Mouse (Mus musculus): ENCODE results near the gene Kiz.

The Kiz gene

GRCm38 (mm10) chr2:146871300-146872269 lies 15.9 kb downstream of the Kiz start:
- no peak for DNase-seq (ENCODE audit: low spot score)

- no peak for DNase-seq (ENCODE audit: low spot score)
Measured at GRCm38 (mm10) chr2:146872697-146873096, 17.0 kb downstream of the Kiz start.

- DNase-seq (ENCODE audit: low spot score) = no peak
Measured at GRCm38 (mm10) chr2:146873881-146874441, 18.3 kb downstream of the Kiz start.

- no peak for DNase-seq (ENCODE audit: low spot score)
Measured at GRCm38 (mm10) chr2:146877423-146878098, 21.9 kb downstream of the Kiz start.

GRCm38 (mm10) chr2:146881623-146882022 lies 26.0 kb downstream of the Kiz start:
- no peak for DNase-seq (ENCODE audit: low spot score)

- no peak for DNase-seq (ENCODE audit: low spot score)
Measured at GRCm38 (mm10) chr2:146884291-146884855, 28.7 kb downstream of the Kiz start.

GRCm38 (mm10) chr2:146888786-146889414 lies 33.2 kb downstream of the Kiz start:
- no peak for DNase-seq (ENCODE audit: low spot score)

- no peak for DNase-seq (ENCODE audit: low spot score)
Measured at GRCm38 (mm10) chr2:146898977-146899376, 43.3 kb downstream of the Kiz start.

GRCm38 (mm10) chr2:146916085-146916484 lies 60.4 kb downstream of the Kiz start:
- no peak for DNase-seq (ENCODE audit: low spot score)

GRCm38 (mm10) chr2:146917770-146918169 lies 62.1 kb downstream of the Kiz start:
- peak; percentile 41 for DNase-seq (ENCODE audit: low spot score)

- no peak for DNase-seq (ENCODE audit: low spot score)
Measured at GRCm38 (mm10) chr2:146920375-146921160, 64.9 kb downstream of the Kiz start.

- DNase-seq (ENCODE audit: low spot score) = no peak
Measured at GRCm38 (mm10) chr2:146925296-146925695, 69.6 kb downstream of the Kiz start.

GRCm38 (mm10) chr2:146925846-146926245 lies 70.2 kb downstream of the Kiz start:
- no peak for DNase-seq (ENCODE audit: low spot score)

- no peak for DNase-seq (ENCODE audit: low spot score)
Measured at GRCm38 (mm10) chr2:146948223-146948776, 92.6 kb downstream of the Kiz start.

- no peak for DNase-seq (ENCODE audit: low spot score)
Measured at GRCm38 (mm10) chr2:146956366-146956765, 100.7 kb downstream of the Kiz start.

GRCm38 (mm10) chr2:146958398-146958911 lies 102.8 kb downstream of the Kiz start:
- peak; percentile 40 for DNase-seq (ENCODE audit: low spot score)

GRCm38 (mm10) chr2:146958951-146959821 lies 103.5 kb downstream of the Kiz start:
- peak; percentile 83 for DNase-seq (ENCODE audit: low spot score)

- no peak for DNase-seq (ENCODE audit: low spot score)
Measured at GRCm38 (mm10) chr2:146975024-146975423, 119.4 kb downstream of the Kiz start.

- DNase-seq (ENCODE audit: low spot score) = no peak
Measured at GRCm38 (mm10) chr2:146975453-146976028, 119.9 kb downstream of the Kiz start.

All from layer of hippocampus, adult 9-10 months (tissue).